Mouse (Mus musculus): Measurements from ENCODE around the gene Btbd8.

The Btbd8 gene

DNA sequence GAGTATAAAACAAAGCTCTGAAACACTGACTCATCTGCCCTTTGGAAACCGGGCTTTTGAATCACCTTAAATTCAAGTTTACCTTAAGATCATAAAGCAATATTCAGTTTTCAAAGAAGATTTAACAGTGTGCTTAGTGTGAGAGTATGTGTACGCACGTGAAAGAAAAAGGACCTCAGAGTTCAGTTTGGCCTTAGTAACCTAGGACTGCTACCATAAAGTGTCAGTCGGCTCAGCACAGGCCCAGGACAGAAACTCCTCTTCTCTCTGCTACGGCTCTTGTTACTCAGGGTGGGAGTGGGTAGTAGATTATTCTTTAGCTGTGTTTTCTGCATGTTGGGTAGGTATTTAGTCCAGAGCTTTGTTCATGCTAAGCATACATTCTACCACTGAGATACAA lies 11.8 kb downstream of the Btbd8 start:
- in situ Hi-C loops (cut with MboI; ENCODE audit: low sequenced_read_pairs) = no loop called here

DNA sequence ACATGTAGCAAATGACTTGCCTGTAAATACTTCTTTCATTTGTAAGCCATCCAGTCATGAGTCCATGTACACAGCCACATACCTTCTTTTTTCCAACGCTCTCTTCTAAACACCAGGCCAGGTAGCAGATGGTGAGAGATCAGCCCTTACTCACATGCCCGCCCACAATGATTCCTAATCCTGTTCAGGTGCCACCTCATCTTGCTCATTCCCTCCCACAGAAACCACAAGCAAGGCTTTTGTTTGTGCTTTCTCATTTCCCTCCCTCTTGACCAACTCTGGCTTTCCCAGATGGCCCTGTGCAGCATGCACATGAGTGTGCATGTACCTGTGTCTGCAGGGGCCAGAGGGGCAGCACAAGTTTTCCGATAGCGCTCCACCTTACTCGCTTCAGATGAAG lies 12.5 kb downstream of the Btbd8 start:
- in situ Hi-C loops (cut with MboI; ENCODE audit: low sequenced_read_pairs) = no loop called here

- in situ Hi-C loops (cut with MboI; ENCODE audit: low sequenced_read_pairs) = no loop called here
These were observed 24.6 kb downstream of the Btbd8 start for GRCm38 (mm10) chr5:107462147-107463076.

DNA sequence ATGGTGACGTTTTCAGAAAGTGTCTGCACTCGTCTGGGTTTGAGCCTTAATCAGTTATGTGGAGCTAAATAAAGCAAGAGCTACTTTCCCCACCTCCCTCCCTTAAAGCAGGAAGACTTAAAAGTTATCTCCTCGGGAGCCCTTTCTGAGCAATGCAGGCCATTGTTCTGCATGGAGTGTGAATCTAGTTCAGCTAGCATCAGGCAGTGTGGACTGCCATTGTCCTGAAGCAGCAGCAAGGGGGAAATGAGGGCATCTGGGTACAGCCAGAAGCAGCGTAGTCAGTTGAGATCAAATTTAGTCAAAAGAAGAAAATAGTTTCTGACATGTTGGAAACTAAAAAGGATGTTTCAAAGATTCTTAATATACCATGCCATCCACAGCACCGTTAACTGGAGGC lies 28.7 kb downstream of the Btbd8 start:
- in situ Hi-C loops (cut with MboI; ENCODE audit: low sequenced_read_pairs) = no loop called here

- in situ Hi-C loops (cut with MboI; ENCODE audit: low sequenced_read_pairs) = no loop called here
These were observed 29.3 kb downstream of the Btbd8 start for GRCm38 (mm10) chr5:107467098-107467497.

GRCm38 (mm10) chr5:107470600-107471329 lies 33.0 kb downstream of the Btbd8 start:
- in situ Hi-C loops (cut with MboI; ENCODE audit: low sequenced_read_pairs) = no loop called here

- in situ Hi-C loops (cut with MboI; ENCODE audit: low sequenced_read_pairs) = no loop called here
These were observed 42.4 kb downstream of the Btbd8 start for GRCm38 (mm10) chr5:107480194-107480593.

DNA sequence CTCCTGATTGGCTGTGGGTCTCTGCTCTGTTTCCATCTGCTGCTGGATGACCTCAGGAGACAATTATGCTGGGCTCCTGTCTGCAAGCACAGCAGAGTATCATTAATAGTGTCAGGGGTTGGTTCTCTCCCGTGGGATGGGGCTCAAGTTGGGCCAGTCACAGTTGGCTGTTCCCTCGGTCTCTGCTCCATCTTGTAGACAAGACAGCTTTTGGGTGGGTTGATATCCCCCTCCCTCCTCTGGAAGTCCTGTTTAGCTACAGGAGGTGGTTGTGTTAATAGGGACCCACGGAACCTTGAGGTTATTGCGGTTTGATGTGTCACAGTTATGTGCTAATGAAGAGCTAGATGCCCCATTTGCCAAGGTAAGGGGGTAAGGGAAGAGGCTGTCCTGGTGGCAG lies 51.2 kb downstream of the Btbd8 start:
- in situ Hi-C loops (cut with MboI; ENCODE audit: low sequenced_read_pairs) = no loop called here

DNA sequence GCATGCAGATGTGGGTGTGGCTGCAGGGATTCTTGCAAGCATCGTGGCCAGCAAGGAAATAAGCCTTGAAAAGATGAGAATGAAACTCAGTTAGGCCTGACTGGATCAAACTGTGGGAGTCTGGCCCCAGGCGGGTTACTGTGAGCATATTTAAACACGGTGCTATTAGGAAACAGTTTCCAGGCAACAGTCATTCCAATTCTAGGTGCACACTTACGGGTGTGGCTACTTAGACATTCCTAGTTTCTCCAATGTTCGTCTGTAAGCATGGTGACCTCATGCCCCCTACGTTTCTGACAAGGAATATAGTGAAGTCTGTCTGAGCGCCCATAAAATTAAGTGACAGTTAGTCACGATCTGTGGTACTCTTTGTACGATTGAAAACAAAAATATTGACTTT lies 53.2 kb downstream of the Btbd8 start:
- in situ Hi-C loops (cut with MboI; ENCODE audit: low sequenced_read_pairs) = no loop called here

- in situ Hi-C loops (cut with MboI; ENCODE audit: low sequenced_read_pairs) = no loop called here
These were observed 54.7 kb downstream of the Btbd8 start for GRCm38 (mm10) chr5:107492471-107492870.

DNA sequence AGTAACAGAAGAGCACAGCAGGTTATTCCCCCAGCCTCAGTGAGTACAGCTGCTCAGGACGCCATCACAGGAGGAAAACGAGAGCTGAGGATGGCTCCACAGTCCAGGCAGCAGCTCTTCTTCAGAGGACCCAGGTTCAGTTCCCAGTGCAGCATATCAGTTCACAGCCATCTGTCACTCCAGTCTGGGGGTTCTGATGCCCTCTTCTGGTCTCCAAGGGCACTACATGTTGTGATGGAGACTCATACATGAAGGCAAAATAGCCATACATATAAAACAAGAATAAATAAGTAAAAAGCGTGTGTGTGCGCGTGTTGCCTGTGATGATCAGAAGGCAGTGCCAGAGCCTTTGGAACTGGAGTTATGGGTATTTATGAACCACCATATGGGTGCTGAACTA lies 57.0 kb downstream of the Btbd8 start:
- in situ Hi-C loops (cut with MboI; ENCODE audit: low sequenced_read_pairs) = no loop called here

GRCm38 (mm10) chr5:107496047-107496446 lies 58.2 kb downstream of the Btbd8 start:
- in situ Hi-C loops (cut with MboI; ENCODE audit: low sequenced_read_pairs) = no loop called here

- in situ Hi-C loops (cut with MboI; ENCODE audit: low sequenced_read_pairs) = no loop called here
These were observed 60.0 kb downstream of the Btbd8 start for GRCm38 (mm10) chr5:107497519-107498501.

GRCm38 (mm10) chr5:107498806-107499310 lies 61.1 kb downstream of the Btbd8 start:
- in situ Hi-C loops (cut with MboI; ENCODE audit: low sequenced_read_pairs) = no loop called here

- in situ Hi-C loops (cut with MboI; ENCODE audit: low sequenced_read_pairs) = no loop called here
These were observed 62.2 kb downstream of the Btbd8 start for GRCm38 (mm10) chr5:107499891-107500535.

- in situ Hi-C loops (cut with MboI; ENCODE audit: low sequenced_read_pairs) = no loop called here
These were observed 62.9 kb downstream of the Btbd8 start for GRCm38 (mm10) chr5:107500741-107501140.

DNA sequence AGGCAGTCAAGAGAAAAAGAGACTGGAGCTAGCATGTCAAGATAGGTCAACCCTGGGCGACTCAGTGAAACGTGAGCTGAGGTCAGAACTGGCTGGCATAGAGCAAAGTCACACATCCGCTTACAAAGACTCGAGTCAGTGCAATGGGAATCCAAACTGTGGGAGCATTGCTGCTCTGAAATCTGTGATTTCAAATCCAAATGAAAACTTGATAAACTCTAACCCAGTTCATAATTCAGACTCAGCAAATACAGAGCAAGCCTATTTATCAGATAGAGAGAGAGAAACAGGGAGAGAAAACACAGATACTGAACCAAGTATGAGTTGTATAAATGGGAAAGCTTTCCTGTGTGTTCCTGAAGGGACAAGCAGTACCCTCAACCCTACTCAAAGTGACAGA lies 69.5 kb downstream of the Btbd8 start, which contains the start of gene Gm42669:
Gene Gm42669, plus strand, starts transcription at position 301 of the 400 bp plus-strand sequence.
- in situ Hi-C loops (cut with MboI; ENCODE audit: low sequenced_read_pairs) = no loop called here

- in situ Hi-C loops (cut with MboI; ENCODE audit: low sequenced_read_pairs) = no loop called here
These were observed 72.7 kb downstream of the Btbd8 start for GRCm38 (mm10) chr5:107510503-107510902.

DNA sequence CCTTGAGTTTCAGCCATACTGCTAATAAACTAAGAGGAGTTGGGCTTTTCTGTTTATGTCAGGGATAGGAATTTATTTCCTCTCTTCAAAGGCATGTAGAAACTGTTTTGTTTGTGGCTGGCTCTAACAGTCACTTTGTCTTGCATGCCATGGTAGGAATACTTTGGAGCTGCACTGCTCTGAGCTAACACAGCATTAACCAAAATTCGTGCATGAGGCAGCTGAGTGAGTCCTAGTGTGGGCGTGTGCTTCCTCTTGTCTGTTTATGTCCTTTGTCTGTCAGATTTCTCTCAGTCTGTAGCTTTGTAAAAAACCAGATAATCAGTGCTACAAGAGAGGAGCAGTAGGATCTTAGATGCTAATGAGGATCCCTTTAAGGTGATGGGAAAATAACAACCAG lies 73.5 kb downstream of the Btbd8 start:
- in situ Hi-C loops (cut with MboI; ENCODE audit: low sequenced_read_pairs) = no loop called here

GRCm38 (mm10) chr5:107513583-107513982 lies 75.8 kb downstream of the Btbd8 start:
- in situ Hi-C loops (cut with MboI; ENCODE audit: low sequenced_read_pairs) = no loop called here

Data from CH12F3 (cell line).